Mouse (Mus musculus) adrenal gland, postnatal 10 days (tissue): ENCODE measurements around the gene Tiam1. TPM values are rescaled to one million over a fixed set of nuclear protein-coding genes. Genes with fewer than 3 reads are reported as not detected.

ENCODE experiments used
- DNase-seq: peaks from one replicate; pipeline ENCODE4 v3.0.0; 2021; ENCODE audit warnings: mixed read lengths
- total RNA-seq, 2 experiments: library from RNA; stranded (reverse); gene quantifications; 2 replicates each; pipeline ENCODE4 v1.2.3; 2021

The Tiam1 gene
- total RNA-seq, 2 experiments from 2014 or later, result 47.3 to 50.3 TPM

- DNase-seq, result no peak
Measured at GRCm38 (mm10) chr16:89993506-89993905, 150.1 kb downstream of the Tiam1 start.

GRCm38 (mm10) chr16:89991701-89992152, 151.8 kb downstream of the Tiam1 start:
- DNase-seq, result peak; percentile 63

GRCm38 (mm10) chr16:89990288-89990955, 153.1 kb downstream of the Tiam1 start:
- DNase-seq, result no peak

GRCm38 (mm10) chr16:89989816-89990215, 153.8 kb downstream of the Tiam1 start:
- DNase-seq, result no peak

GRCm38 (mm10) chr16:89986672-89987362, 156.8 kb downstream of the Tiam1 start:
- no peak for DNase-seq

GRCm38 (mm10) chr16:89985702-89986481, 157.7 kb downstream of the Tiam1 start:
- DNase-seq, result peak; percentile 51

- DNase-seq, result no peak
Measured at GRCm38 (mm10) chr16:89980075-89980744, 163.4 kb downstream of the Tiam1 start.

GRCm38 (mm10) chr16:89975441-89975840, 168.1 kb downstream of the Tiam1 start:
- DNase-seq, result no peak

- DNase-seq, result no peak
Measured at GRCm38 (mm10) chr16:89973814-89974712, 169.5 kb downstream of the Tiam1 start.

- peak; percentile 34 for DNase-seq
Measured at GRCm38 (mm10) chr16:89972854-89973487, 170.6 kb downstream of the Tiam1 start.

- no peak for DNase-seq
Measured at GRCm38 (mm10) chr16:89972018-89972417, 171.6 kb downstream of the Tiam1 start.

- no peak for DNase-seq
Measured at GRCm38 (mm10) chr16:89968058-89968457, 175.5 kb downstream of the Tiam1 start.

- DNase-seq, result no peak
Measured at GRCm38 (mm10) chr16:89962876-89963275, 180.7 kb downstream of the Tiam1 start.

GRCm38 (mm10) chr16:89960904-89961303, 182.7 kb downstream of the Tiam1 start:
- no peak for DNase-seq

- DNase-seq, result peak; percentile 55
Measured at GRCm38 (mm10) chr16:89960186-89960878, 183.2 kb downstream of the Tiam1 start.

- DNase-seq, result no peak
Measured at GRCm38 (mm10) chr16:89958982-89959381, 184.6 kb downstream of the Tiam1 start.

- no peak for DNase-seq
Measured at GRCm38 (mm10) chr16:89958030-89958429, 185.5 kb downstream of the Tiam1 start.

- DNase-seq, result no peak
Measured at GRCm38 (mm10) chr16:89954525-89954924, 189.0 kb downstream of the Tiam1 start.

- DNase-seq, result no peak
Measured at GRCm38 (mm10) chr16:89954114-89954513, 189.5 kb downstream of the Tiam1 start.

GRCm38 (mm10) chr16:89952821-89953220, 190.7 kb downstream of the Tiam1 start:
- DNase-seq, result no peak
